Mouse (Mus musculus) heart, embryonic 14.5 days (tissue): Measurements from ENCODE around the gene Pla2g5. TPM values are rescaled to one million over a fixed set of nuclear protein-coding genes. Genes with fewer than 3 reads are reported as not detected.

Experiments used
- ATAC-seq: fragments of 200-750 bp; cut with Nextera tagmentation; 2 replicates; pipeline ENCODE4 v1.8.0; 2017; ENCODE audit warnings: low read depth, moderate TSS enrichment; ENCODE audit not compliant: insufficient number of reproducible peaks, insufficient read depth, low FRiP score
- H3K27ac ChIP-seq, 2 experiments: fragments of 200-500 bp in 1 of 2; fragments of 300-500 bp in 1 of 2; sonication (generic) in 1 of 2; replicated peaks in 1 of 2; 2 replicates each; pipeline ENCODE4 v1.5.1; 2012 to 2014; ENCODE audit warnings: low read depth in 2 of 2, low read length in 2 of 2, control low read depth in 1 of 2, mild to moderate bottlenecking in 1 of 2, mixed read lengths in 1 of 2; ENCODE audit not compliant: control insufficient read depth in 1 of 2, insufficient read depth in 1 of 2
- H3K27me3 ChIP-seq: fragments of 300-500 bp; sonication (generic); 2 replicates; pipeline ENCODE4 v1.6.1; 2014; ENCODE audit warnings: mild to moderate bottlenecking, low read length, control low read depth; ENCODE audit not compliant: control insufficient read depth, insufficient read depth
- H3K36me3 ChIP-seq: fragments of 300-500 bp; sonication (generic); 2 replicates; pipeline ENCODE4 v1.6.1; 2014; ENCODE audit warnings: mild to moderate bottlenecking, control low read depth, low read length, mixed read lengths; ENCODE audit not compliant: control insufficient read depth, insufficient read depth
- H3K4me1 ChIP-seq, 2 experiments: fragments of 200-500 bp in 1 of 2; fragments of 300-500 bp in 1 of 2; sonication (generic) in 1 of 2; 2 replicates each; pipeline ENCODE4 v1.6.1; 2012 to 2014; ENCODE audit warnings: low read length in 2 of 2, control low read depth in 1 of 2, mixed read lengths in 1 of 2; ENCODE audit not compliant: control insufficient read depth in 2 of 2, insufficient read depth in 2 of 2
- H3K4me2 ChIP-seq: fragments of 300-500 bp; sonication (generic); 2 replicates; pipeline ENCODE4 v1.6.1; 2014; ENCODE audit warnings: mild to moderate bottlenecking, low read length
- H3K4me3 ChIP-seq, 2 experiments: fragments of 200-500 bp in 1 of 2; fragments of 300-500 bp in 1 of 2; sonication (generic) in 1 of 2; 2 replicates each; pipeline ENCODE4 v1.5.1; 2012 to 2014; ENCODE audit warnings: low read length in 2 of 2, mild to moderate bottlenecking in 2 of 2, control low read depth in 1 of 2, low read depth in 1 of 2, moderate library complexity in 1 of 2; ENCODE audit not compliant: control insufficient read depth in 1 of 2, insufficient read depth in 1 of 2
- H3K9ac ChIP-seq: fragments of 300-500 bp; sonication (generic); 2 replicates; pipeline ENCODE4 v1.6.1; 2014; ENCODE audit warnings: mild to moderate bottlenecking, low read length
- H3K9me3 ChIP-seq: fragments of 300-500 bp; sonication (generic); 2 replicates; pipeline ENCODE4 v1.6.1; 2016; ENCODE audit warnings: low read length, control low read depth; ENCODE audit not compliant: control insufficient read depth
- WGBS: fragments of 180-500 bp; shearing (Covaris S2); extraction: QIAGEN DNeasy Blood & Tissue Kit; methylation state at CpG from one replicate; pipeline ENCODE4 v1.1.7; 2014; 5-methylcytosine and 5-hydroxymethylcytosine counted together
- polyA plus RNA-seq: library from polyadenylated mRNA; unstranded; fragments of >200 nt; fragmentation: Nextera tagmentation; extraction: Ambion mirVana; gene quantifications from 2 replicates; pipeline ENCODE4 v1.2.1, GENCODE M21; 2014

Gene Pla2g5
- polyA plus RNA-seq, 1 experiment from 2014 or later = 2.5 TPM

- Histone ChIP-seq H3K27me3 (no peaks in the 10 kb centered on the region), H3K4me2 (no peak within 1 kb of the TSS), H3K9me3 (peaks cover 4% of the 10 kb centered on the region; the same call in 1 of the 2 replicates), H3K9ac (no peak within 1 kb of the TSS), H3K36me3 (no peaks in the 10 kb centered on the region), H3K4me3 (no peak within 1 kb of the TSS), H3K27ac (no peak within 1 kb of the TSS), H3K4me1 (no peaks in the 10 kb centered on the region)
- WGBS = 75% methylated on average over 6 of the region's 6 CpGs
- ATAC-seq = no peak
Measured at GRCm38 (mm10) chr4:138873864-138874263, 10.6 kb upstream of the Pla2g5 start, which contains the start of gene Gm13030. Gene Gm13030 (minus strand): TSS chr4:138873964.

- H3K4me2 ChIP-seq = no peak overlapping the region
- H3K36me3 ChIP-seq = no peaks in the 10 kb centered on the region
- H3K9ac ChIP-seq = no peak overlapping the region
- peaks cover 4% of the 10 kb centered on the region; the same call in 1 of the 2 replicates for H3K9me3 ChIP-seq
- WGBS = 55% methylated on average over 8 of the region's 8 CpGs
- no peaks in the 10 kb centered on the region for H3K4me1 ChIP-seq
- H3K27ac ChIP-seq = no peak overlapping the region
- no peak for ATAC-seq
- H3K4me3 ChIP-seq = no peak overlapping the region
- H3K27me3 ChIP-seq = 0 out of 2 replicates have a peak, but pooled peaks cover 3% of the 10 kb centered on the region
Measured at GRCm38 (mm10) chr4:138868666-138869065, 5.4 kb upstream of the Pla2g5 start.

DNA sequence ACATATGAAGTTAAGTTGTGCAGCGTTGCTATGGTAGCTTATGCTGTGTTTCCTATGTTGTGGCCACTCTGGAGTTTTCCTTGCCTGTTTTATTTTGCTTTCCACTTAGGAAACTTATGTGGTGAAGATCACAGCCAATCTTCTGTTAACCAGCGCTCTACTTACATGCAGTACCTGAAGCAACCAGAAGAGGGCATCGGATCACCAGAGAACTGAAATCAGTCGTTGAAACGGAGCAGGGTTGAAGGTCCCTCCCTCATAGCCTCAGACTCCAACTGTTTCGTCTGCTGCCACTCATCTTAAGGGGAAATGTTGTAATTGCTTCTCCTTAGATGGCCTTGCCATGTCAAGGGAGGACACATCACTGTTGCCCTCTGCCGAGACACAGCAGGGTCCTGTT lies 3.1 kb upstream of the Pla2g5 start:
- no peak overlapping the region for H3K9ac ChIP-seq
- no peaks in the 10 kb centered on the region for H3K36me3 ChIP-seq
- no peak overlapping the region for H3K4me3 ChIP-seq
- H3K9me3 ChIP-seq = peaks cover 4% of the 10 kb centered on the region; the same call in 1 of the 2 replicates
- H3K27me3 ChIP-seq = 0 out of 2 replicates have a peak, but pooled peaks cover 3% of the 10 kb centered on the region
- H3K27ac ChIP-seq = no peak overlapping the region
- no peaks in the 10 kb centered on the region for H3K4me1 ChIP-seq
- 14% methylated on average over 7 of the region's 7 CpGs for WGBS
- H3K4me2 ChIP-seq = no peak overlapping the region
- no peak for ATAC-seq

GRCm38 (mm10) chr4:138865991-138866390 lies 2.7 kb upstream of the Pla2g5 start:
- no peaks in the 10 kb centered on the region for H3K36me3 ChIP-seq
- ATAC-seq = no peak
- no peak overlapping the region for H3K4me2 ChIP-seq
- no peaks in the 10 kb centered on the region for H3K4me1 ChIP-seq
- no peak overlapping the region for H3K4me3 ChIP-seq
- no peak overlapping the region for H3K9ac ChIP-seq
- H3K27me3 ChIP-seq = 0 out of 2 replicates have a peak, but pooled peaks cover 3% of the 10 kb centered on the region
- WGBS = 53% methylated on average over 6 of the region's 6 CpGs
- H3K9me3 ChIP-seq = peaks cover 2% of the 10 kb centered on the region; the same call in 1 of the 2 replicates
- H3K27ac ChIP-seq = no peak overlapping the region

GRCm38 (mm10) chr4:138865092-138865491 lies 1.8 kb upstream of the Pla2g5 start:
- Histone ChIP-seq H3K4me2 (no peak overlapping the region), H3K4me1 (no peaks in the 10 kb centered on the region; a peak in 1 of 4 replicates), H3K27ac (no peak overlapping the region), H3K36me3 (no peaks in the 10 kb centered on the region), H3K27me3 (0 out of 2 replicates have a peak, but pooled peaks cover 3% of the 10 kb centered on the region), H3K9ac (no peak overlapping the region), H3K9me3 (no peaks in the 10 kb centered on the region), H3K4me3 (no peak overlapping the region)
- ATAC-seq = no peak
- 47% methylated on average over 5 of the region's 5 CpGs for WGBS

- no peak overlapping the region for H3K9ac ChIP-seq
- no peak for ATAC-seq
- H3K4me2 ChIP-seq = peak overlapping the region; percentile 31; the same call in 1 of the 2 replicates
- no peaks in the 10 kb centered on the region; a peak in 1 of 4 replicates for H3K4me1 ChIP-seq
- H3K27me3 ChIP-seq = no peaks in the 10 kb centered on the region
- WGBS = 6% methylated on average over 13 of the region's 13 CpGs
- H3K9me3 ChIP-seq = no peaks in the 10 kb centered on the region
- H3K27ac ChIP-seq = no peak overlapping the region
- no peak overlapping the region for H3K4me3 ChIP-seq
- no peaks in the 10 kb centered on the region for H3K36me3 ChIP-seq
Measured at GRCm38 (mm10) chr4:138859728-138860127, 3.6 kb downstream of the Pla2g5 start.

DNA sequence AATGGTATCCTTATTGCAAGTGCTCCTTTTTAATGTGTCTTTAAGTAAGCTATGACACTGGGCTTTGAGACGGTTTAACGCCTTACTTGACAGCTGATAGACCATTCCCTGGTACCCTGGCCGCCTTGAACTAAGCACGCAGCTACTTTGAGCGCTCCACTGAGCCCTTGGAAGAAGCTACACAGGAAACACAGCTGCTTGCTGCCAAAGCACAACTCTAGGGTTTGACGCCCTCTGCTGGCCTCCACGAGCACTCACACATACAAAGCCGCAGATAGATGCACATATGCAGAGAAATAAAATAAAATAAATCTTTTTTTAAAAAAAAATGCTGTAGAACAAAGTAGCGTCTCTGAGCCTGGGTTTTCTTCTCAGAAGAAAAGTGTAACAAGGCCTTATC lies 4.0 kb downstream of the Pla2g5 start:
- WGBS = 23% methylated on average over 9 of the region's 9 CpGs
- Histone ChIP-seq H3K36me3 (no peaks in the 10 kb centered on the region), H3K9me3 (no peaks in the 10 kb centered on the region), H3K4me1 (no peaks in the 10 kb centered on the region; a peak in 1 of 4 replicates), H3K27ac (no peak overlapping the region), H3K9ac (no peak overlapping the region), H3K4me3 (no peak overlapping the region), H3K4me2 (peak overlapping the region; percentile 31; the same call in 1 of the 2 replicates), H3K27me3 (no peaks in the 10 kb centered on the region)
- ATAC-seq = no peak

- no peak for ATAC-seq
- Histone ChIP-seq H3K4me3 (no peak overlapping the region), H3K9me3 (no peaks in the 10 kb centered on the region), H3K27ac (no peak overlapping the region), H3K27me3 (no peaks in the 10 kb centered on the region), H3K9ac (no peak overlapping the region), H3K4me1 (no peaks in the 10 kb centered on the region; a peak in 1 of 4 replicates), H3K4me2 (no peak overlapping the region), H3K36me3 (no peaks in the 10 kb centered on the region)
- 64% methylated on average over 15 of the region's 15 CpGs for WGBS
Measured at GRCm38 (mm10) chr4:138858446-138858845, 4.8 kb downstream of the Pla2g5 start.
